Mouse (Mus musculus): Measurements from ENCODE around the gene Artn. TPM values are rescaled to one million over a fixed set of nuclear protein-coding genes. Genes with fewer than 3 reads are reported as not detected.

The Artn gene
- total and polyA plus RNA-seq, 2 experiments from 2014 or later: 0.59 to 1.0 TPM

DNA sequence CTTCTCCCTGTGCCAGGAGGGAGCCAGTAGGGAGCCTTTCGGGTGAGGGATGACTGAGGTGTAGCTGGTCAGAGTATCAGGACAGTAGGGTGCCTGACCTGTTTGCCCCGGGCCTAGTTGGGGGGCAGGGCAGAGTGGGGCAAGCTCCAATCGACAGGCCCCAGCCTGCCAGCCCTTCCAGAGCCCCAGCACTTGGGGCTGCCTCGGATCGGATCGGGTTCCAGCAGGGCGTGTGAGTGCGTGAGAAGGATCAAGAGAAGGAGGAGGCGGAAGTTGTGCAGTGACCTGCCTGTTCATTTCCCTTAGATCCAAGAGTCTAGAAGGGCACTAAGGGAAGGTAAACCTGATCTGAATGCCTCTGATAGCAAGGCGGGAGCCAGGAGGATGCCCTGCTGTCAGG, 43.4 kb upstream of the Artn start:
- ATAC-seq (no peak), DNase-seq (ENCODE audit: low spot score) (no peak)
- no peak overlapping the region for H3K27ac ChIP-seq
- H3K4me2 ChIP-seq (ENCODE audit: low read depth, low read length): no peak overlapping the region
- no peak overlapping the region for H3K4me3 ChIP-seq (ENCODE audit: low read length)
- no peaks in the 10 kb centered on the region for H3K4me1 ChIP-seq (ENCODE audit: insufficient read depth, low read length)
- H3K36me3 ChIP-seq (ENCODE audit: insufficient read depth, low read length): no peaks in the 10 kb centered on the region
- no peak overlapping the region for H3K9ac ChIP-seq (replicated peaks; ENCODE audit: low read length)
- no peak for TF ChIP-seq CTCF (IDR thresholded peaks at IDR 0.05; ENCODE audit: low read depth)
- H3K9me3 ChIP-seq (ENCODE audit: low read length): no peaks in the 10 kb centered on the region
- 66% methylated on average over 10 of the region's 10 CpGs for WGBS
- H3K27me3 ChIP-seq (ENCODE audit: insufficient read depth, low read length): no peaks in the 10 kb centered on the region

DNA sequence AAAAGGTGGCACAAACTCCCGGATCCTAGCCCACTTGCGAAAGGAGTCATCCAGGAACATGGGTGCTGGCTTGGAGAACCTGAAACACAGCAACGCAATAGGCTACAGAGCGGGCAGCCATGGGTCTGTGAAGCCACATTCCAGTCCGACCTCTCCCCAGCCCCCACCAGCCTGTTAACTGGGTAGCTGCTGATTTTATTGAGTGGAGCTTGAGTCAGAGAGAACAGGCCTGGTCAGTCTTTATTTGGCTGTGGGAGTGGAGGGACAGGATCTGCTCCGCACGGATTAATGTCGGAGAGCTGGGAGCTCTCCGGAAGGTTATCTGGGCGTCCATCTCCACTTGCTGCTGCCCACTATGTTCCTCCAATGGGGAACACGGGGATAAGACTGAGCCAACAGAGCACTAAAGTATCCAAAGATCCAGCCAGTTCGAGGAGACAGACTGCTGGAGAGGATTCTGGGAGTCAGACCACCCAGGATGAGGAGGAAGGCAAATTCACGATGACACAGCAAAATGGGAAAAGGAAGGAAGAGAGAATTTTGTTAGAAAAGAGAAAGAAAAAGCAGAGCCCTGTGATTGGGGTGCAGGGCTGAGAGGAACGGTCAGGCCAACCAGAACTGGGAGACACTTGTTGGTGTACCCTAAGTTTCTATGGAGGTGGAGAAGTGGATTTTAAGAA, 34.9 kb upstream of the Artn start:
- Histone ChIP-seq H3K4me3 (ENCODE audit: low read length) (no peak overlapping the region), H3K27ac (no peak overlapping the region), H3K9ac (replicated peaks; ENCODE audit: low read length) (no peak overlapping the region), H3K36me3 (ENCODE audit: insufficient read depth, low read length) (no peaks in the 10 kb centered on the region), H3K4me1 (ENCODE audit: insufficient read depth, low read length) (no peaks in the 10 kb centered on the region), H3K4me2 (ENCODE audit: low read depth, low read length) (no peak overlapping the region), H3K9me3 (ENCODE audit: low read length) (no peaks in the 10 kb centered on the region), H3K27me3 (ENCODE audit: insufficient read depth, low read length) (no peaks in the 10 kb centered on the region)
- ATAC-seq: no peak
- 84% methylated on average over 14 of the region's 14 CpGs for WGBS
- DNase-seq (ENCODE audit: low spot score): no peak
- TF ChIP-seq CTCF (IDR thresholded peaks at IDR 0.05; ENCODE audit: low read depth): no peak

DNA sequence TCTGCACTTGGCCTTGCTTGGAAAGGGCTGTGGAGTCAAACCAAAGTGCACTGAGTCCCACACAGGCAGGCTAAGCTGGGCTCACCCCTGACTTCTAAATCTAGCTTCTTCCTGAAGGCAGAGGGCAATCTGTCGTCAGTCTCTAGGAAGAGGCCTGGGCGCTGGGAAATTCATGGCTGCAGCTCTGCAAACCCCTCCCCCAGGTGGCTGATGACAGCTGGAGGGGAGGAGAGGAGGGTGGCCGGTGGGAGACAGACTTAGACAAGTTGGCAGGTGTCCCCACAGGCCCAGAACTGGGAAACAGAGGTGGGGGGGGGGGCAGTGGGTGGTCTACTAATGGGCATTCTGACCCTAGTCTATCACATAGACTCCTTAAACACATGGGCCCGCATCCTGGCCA, 27.9 kb upstream of the Artn start:
- Histone ChIP-seq H3K4me3 (ENCODE audit: low read length) (no peak overlapping the region), H3K27ac (no peak overlapping the region), H3K36me3 (ENCODE audit: insufficient read depth, low read length) (0 out of 2 replicates have a peak, but pooled peaks cover 4% of the 10 kb centered on the region), H3K9me3 (ENCODE audit: low read length) (no peaks in the 10 kb centered on the region), H3K4me1 (ENCODE audit: insufficient read depth, low read length) (no peaks in the 10 kb centered on the region), H3K9ac (replicated peaks; ENCODE audit: low read length) (no peak overlapping the region), H3K27me3 (ENCODE audit: insufficient read depth, low read length) (no peaks in the 10 kb centered on the region), H3K4me2 (ENCODE audit: low read depth, low read length) (no peak overlapping the region)
- ATAC-seq: no peak
- TF ChIP-seq CTCF (IDR thresholded peaks at IDR 0.05; ENCODE audit: low read depth): no peak
- WGBS: 59% methylated on average over 4 of the region's 4 CpGs
- DNase-seq (ENCODE audit: low spot score): peak; percentile 19

DNA sequence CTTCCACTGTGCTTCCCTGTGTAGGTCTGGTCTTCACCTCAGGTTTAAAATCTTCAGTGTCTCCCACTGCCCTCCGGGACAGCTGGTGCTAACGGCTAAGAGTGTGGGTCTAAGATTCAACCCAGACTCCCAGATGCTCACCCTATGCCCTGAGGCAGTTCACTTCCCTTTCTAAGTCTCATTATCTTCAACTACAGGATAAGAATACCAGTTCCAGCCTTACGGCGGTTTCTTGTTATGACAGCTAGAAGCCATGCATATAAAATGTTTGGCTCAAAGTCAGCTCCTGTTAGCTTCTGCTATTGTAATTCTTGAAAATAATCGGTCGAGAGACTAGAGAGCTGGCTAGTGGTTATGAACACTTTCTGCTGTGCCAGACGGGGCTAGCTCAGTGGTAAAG, 17.9 kb upstream of the Artn start:
- no peaks in the 10 kb centered on the region for H3K27me3 ChIP-seq (ENCODE audit: insufficient read depth, low read length)
- WGBS: 55% methylated on average over 7 of the region's 7 CpGs
- H3K4me2 ChIP-seq (ENCODE audit: low read depth, low read length): no peak overlapping the region
- H3K4me1 ChIP-seq (ENCODE audit: insufficient read depth, low read length): 0 out of 2 replicates have a peak, but pooled peaks cover 4% of the 10 kb centered on the region
- H3K9ac ChIP-seq (replicated peaks; ENCODE audit: low read length): no peak overlapping the region
- DNase-seq (ENCODE audit: low spot score): peak; percentile 20
- H3K4me3 ChIP-seq (ENCODE audit: low read length): no peak overlapping the region
- no peak overlapping the region for H3K27ac ChIP-seq
- H3K9me3 ChIP-seq (ENCODE audit: low read length): no peaks in the 10 kb centered on the region
- H3K36me3 ChIP-seq (ENCODE audit: insufficient read depth, low read length): 0 out of 2 replicates have a peak, but pooled peaks cover 3% of the 10 kb centered on the region
- no peak for TF ChIP-seq CTCF (IDR thresholded peaks at IDR 0.05; ENCODE audit: low read depth)
- ATAC-seq: no peak

DNA sequence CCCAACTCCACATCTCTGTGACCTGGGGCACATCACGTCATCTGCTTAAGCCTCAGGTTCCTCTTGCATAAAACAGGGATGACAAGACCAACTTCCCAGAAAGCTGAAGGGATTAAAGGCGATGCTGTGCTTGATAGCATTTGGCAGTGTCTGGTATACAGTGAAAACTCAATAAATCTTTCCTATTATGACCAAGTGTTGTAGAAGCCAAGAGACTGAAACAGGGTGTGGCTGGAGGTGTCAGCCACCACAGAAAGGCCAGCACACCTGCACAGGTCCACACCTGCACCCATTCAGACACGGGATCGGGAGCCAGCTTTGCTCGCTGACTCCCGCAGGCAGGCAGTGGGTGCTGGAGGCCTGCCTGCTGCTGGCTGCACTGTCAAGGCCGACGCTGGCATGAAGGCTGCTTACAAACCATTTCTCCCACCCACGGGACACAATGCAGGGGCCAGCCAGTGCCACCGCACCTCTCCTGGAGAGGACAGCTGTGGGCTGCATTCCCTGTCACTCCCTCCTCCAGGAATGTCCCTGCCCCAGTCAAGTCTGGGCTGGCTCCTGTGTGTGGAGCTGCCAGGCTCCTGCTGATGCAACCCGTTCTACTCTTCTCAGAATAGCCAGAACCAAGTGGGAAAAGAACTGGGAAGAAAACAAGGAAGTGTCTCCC, 17.2 kb upstream of the Artn start:
- H3K9me3 ChIP-seq (ENCODE audit: low read length): no peaks in the 10 kb centered on the region
- 80% methylated on average over 11 of the region's 11 CpGs for WGBS
- H3K4me2 ChIP-seq (ENCODE audit: low read depth, low read length): no peak overlapping the region
- no peak overlapping the region for H3K27ac ChIP-seq
- no peaks in the 10 kb centered on the region for H3K27me3 ChIP-seq (ENCODE audit: insufficient read depth, low read length)
- no peaks in the 10 kb centered on the region for H3K36me3 ChIP-seq (ENCODE audit: insufficient read depth, low read length)
- no peak overlapping the region for H3K9ac ChIP-seq (replicated peaks; ENCODE audit: low read length)
- TF ChIP-seq CTCF (IDR thresholded peaks at IDR 0.05; ENCODE audit: low read depth): no peak
- 0 out of 2 replicates have a peak, but pooled peaks cover 4% of the 10 kb centered on the region for H3K4me1 ChIP-seq (ENCODE audit: insufficient read depth, low read length)
- no peak for ATAC-seq
- H3K4me3 ChIP-seq (ENCODE audit: low read length): no peak overlapping the region
- DNase-seq (ENCODE audit: low spot score): no peak

DNA sequence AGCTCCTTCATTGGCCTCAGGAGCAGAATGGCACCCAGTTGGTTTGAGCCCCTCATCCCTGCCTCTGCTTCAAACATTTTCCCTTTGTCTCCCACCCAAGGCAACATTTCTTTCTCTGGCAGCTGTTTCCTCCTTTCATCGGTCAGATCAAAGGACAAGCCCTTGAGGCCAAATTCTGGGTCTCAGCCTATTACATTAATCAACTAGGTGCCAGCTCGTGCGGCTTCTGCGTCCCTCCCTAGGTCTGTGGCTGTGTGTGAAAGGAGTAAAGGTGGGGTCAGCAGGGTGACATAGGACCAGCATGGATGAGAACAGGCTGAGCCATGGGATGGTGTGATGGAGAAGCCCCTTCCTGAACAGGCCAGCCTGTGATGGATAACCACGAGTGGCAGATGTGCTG, 13.8 kb upstream of the Artn start:
- DNase-seq (ENCODE audit: low spot score) (no peak), ATAC-seq (no peak)
- no peak for TF ChIP-seq CTCF (IDR thresholded peaks at IDR 0.05; ENCODE audit: low read depth)
- Histone ChIP-seq H3K27ac (no peak overlapping the region), H3K4me3 (ENCODE audit: low read length) (no peak overlapping the region), H3K36me3 (ENCODE audit: insufficient read depth, low read length) (no peaks in the 10 kb centered on the region), H3K4me2 (ENCODE audit: low read depth, low read length) (no peak overlapping the region), H3K27me3 (ENCODE audit: insufficient read depth, low read length) (no peaks in the 10 kb centered on the region), H3K9me3 (ENCODE audit: low read length) (no peaks in the 10 kb centered on the region), H3K9ac (replicated peaks; ENCODE audit: low read length) (no peak overlapping the region), H3K4me1 (ENCODE audit: insufficient read depth, low read length) (0 out of 2 replicates have a peak, but pooled peaks cover 4% of the 10 kb centered on the region)
- 41% methylated on average over 5 of the region's 5 CpGs for WGBS

DNA sequence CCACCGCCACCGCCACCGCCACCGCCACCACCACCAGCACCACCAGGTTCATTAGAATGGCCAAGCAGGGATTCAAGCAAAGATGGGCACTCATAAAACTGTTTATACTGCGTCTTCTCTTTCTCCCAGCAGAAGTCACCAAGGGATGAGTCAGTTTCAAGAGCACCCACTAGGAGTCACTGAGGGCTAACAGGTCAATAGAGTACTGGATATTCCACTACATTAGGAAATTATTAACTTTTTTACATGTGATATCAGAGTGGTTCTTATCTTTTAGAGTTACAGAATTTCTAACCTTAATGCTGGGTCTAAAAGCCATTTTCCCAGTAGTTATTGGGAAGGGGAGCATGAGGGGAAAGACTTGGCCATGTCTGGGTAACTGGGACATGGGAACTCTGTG, 7.4 kb upstream of the Artn start:
- Histone ChIP-seq H3K27me3 (ENCODE audit: insufficient read depth, low read length) (no peaks in the 10 kb centered on the region), H3K9ac (replicated peaks; ENCODE audit: low read length) (no peak overlapping the region), H3K4me1 (ENCODE audit: insufficient read depth, low read length) (no peaks in the 10 kb centered on the region), H3K4me2 (ENCODE audit: low read depth, low read length) (no peak overlapping the region), H3K36me3 (ENCODE audit: insufficient read depth, low read length) (0 out of 2 replicates have a peak, but pooled peaks cover 3% of the 10 kb centered on the region), H3K4me3 (ENCODE audit: low read length) (no peak overlapping the region), H3K27ac (no peak overlapping the region), H3K9me3 (ENCODE audit: low read length) (no peaks in the 10 kb centered on the region)
- ATAC-seq (no peak), DNase-seq (ENCODE audit: low spot score) (no peak)
- no peak for TF ChIP-seq CTCF (IDR thresholded peaks at IDR 0.05; ENCODE audit: low read depth)
- WGBS: 97% methylated on average over 5 of the region's 5 CpGs

Data from hindbrain, postnatal 0 days (tissue).